Mouse (Mus musculus) forebrain, embryonic 16.5 days (tissue): Measurements from ENCODE around the gene Ajap1. TPM values are rescaled to one million over a fixed set of nuclear protein-coding genes. Genes with fewer than 3 reads are reported as not detected.
A peak's percentile ranks its signal among the peaks of the same experiment; 100 is the strongest.

ENCODE experiments used
- ATAC-seq: fragments of 200-750 bp; cut with Nextera tagmentation; 2 replicates; pipeline ENCODE4 v1.8.0; 2017; ENCODE audit warnings: mild to moderate bottlenecking, moderate library complexity
- H3K27ac ChIP-seq: fragments of 300-500 bp; sonication (generic); 2 replicates; pipeline ENCODE4 v1.5.1; 2014; ENCODE audit warnings: low read length, control low read depth
- H3K27me3 ChIP-seq: fragments of 300-500 bp; sonication (generic); replicated peaks from 2 replicates; pipeline ENCODE4 v1.6.1; 2014; ENCODE audit warnings: low read length; ENCODE audit not compliant: control insufficient read depth, insufficient read depth
- H3K36me3 ChIP-seq: fragments of 300-500 bp; sonication (generic); 2 replicates; pipeline ENCODE4 v1.6.1; 2014; ENCODE audit not compliant: control insufficient read depth, insufficient read depth
- H3K4me1 ChIP-seq: fragments of 300-500 bp; sonication (generic); replicated peaks from 2 replicates; pipeline ENCODE4 v1.6.1; 2014; ENCODE audit warnings: low read length; ENCODE audit not compliant: control insufficient read depth, insufficient read depth
- H3K4me2 ChIP-seq: fragments of 300-500 bp; sonication (generic); 2 replicates; pipeline ENCODE4 v1.6.1; 2014; ENCODE audit warnings: mild to moderate bottlenecking, low read length, control low read depth
- H3K4me3 ChIP-seq: fragments of 300-500 bp; sonication (generic); replicated peaks from 2 replicates; pipeline ENCODE4 v1.5.1; 2014; ENCODE audit warnings: mild to moderate bottlenecking, low read length, control low read depth
- H3K9ac ChIP-seq: fragments of 300-500 bp; sonication (generic); replicated peaks from 2 replicates; pipeline ENCODE4 v1.6.1; 2014; ENCODE audit warnings: low read depth, low read length, control low read depth
- H3K9me3 ChIP-seq: fragments of 300-500 bp; sonication (generic); 2 replicates; pipeline ENCODE4 v1.6.1; 2016; ENCODE audit warnings: low read length; ENCODE audit not compliant: control insufficient read depth
- WGBS: fragments of 180-500 bp; shearing (Covaris S2); extraction: QIAGEN DNeasy Blood & Tissue Kit; methylation state at CpG from one replicate; pipeline ENCODE4 v1.1.7; 2014; 5-methylcytosine and 5-hydroxymethylcytosine counted together
- polyA plus RNA-seq: library from polyadenylated mRNA; unstranded; fragments of >200 nt; fragmentation: Nextera tagmentation; extraction: Ambion mirVana; gene quantifications from 2 replicates; pipeline ENCODE4 v1.2.1, GENCODE M21; 2015

Ajap1 gene
- polyA plus RNA-seq, 1 experiment from 2014 or later, result 4.5 TPM

- Histone ChIP-seq H3K9me3 (no peaks in the 10 kb centered on the region), H3K4me2 (no peak overlapping the region), H3K27ac (no peak overlapping the region), H3K4me1 (no peaks in the 10 kb centered on the region), H3K27me3 (no peaks in the 10 kb centered on the region), H3K36me3 (no peaks in the 10 kb centered on the region), H3K9ac (no peak overlapping the region), H3K4me3 (no peak overlapping the region)
- no peak for ATAC-seq
- WGBS, result 49% methylated on average over 7 of the region's 7 CpGs
Observed at GRCm38 (mm10) chr4:153381433-153381832, 101.2 kb downstream of the Ajap1 start.

GRCm38 (mm10) chr4:153380885-153381284 lies 101.7 kb downstream of the Ajap1 start:
- no peaks in the 10 kb centered on the region for H3K36me3 ChIP-seq
- WGBS, result 59% methylated on average over 10 of the region's 10 CpGs
- no peak for ATAC-seq
- no peak overlapping the region for H3K9ac ChIP-seq
- H3K4me2 ChIP-seq, result no peak overlapping the region
- H3K27ac ChIP-seq, result no peak overlapping the region
- no peaks in the 10 kb centered on the region for H3K9me3 ChIP-seq
- H3K4me1 ChIP-seq, result no peaks in the 10 kb centered on the region
- H3K4me3 ChIP-seq, result no peak overlapping the region
- H3K27me3 ChIP-seq, result no peaks in the 10 kb centered on the region

- Histone ChIP-seq H3K36me3 (no peaks in the 10 kb centered on the region), H3K27me3 (no peaks in the 10 kb centered on the region), H3K9me3 (no peaks in the 10 kb centered on the region), H3K4me3 (no peak overlapping the region), H3K4me2 (no peak overlapping the region), H3K9ac (no peak overlapping the region), H3K27ac (no peak overlapping the region), H3K4me1 (no peaks in the 10 kb centered on the region)
- WGBS, result 20% methylated on average over 6 of the region's 6 CpGs
- ATAC-seq, result 0 out of 2 replicates have a peak, but pooled peaks have one; percentile 15
Observed at GRCm38 (mm10) chr4:153377981-153378380, 104.6 kb downstream of the Ajap1 start.

GRCm38 (mm10) chr4:153374233-153374632 lies 108.4 kb downstream of the Ajap1 start:
- no peak for ATAC-seq

GRCm38 (mm10) chr4:153373125-153373524 lies 109.5 kb downstream of the Ajap1 start:
- no peak overlapping the region for H3K27ac ChIP-seq
- no peak overlapping the region for H3K4me2 ChIP-seq
- H3K4me3 ChIP-seq, result no peak overlapping the region
- no peak for ATAC-seq
- H3K9ac ChIP-seq, result no peak overlapping the region
- WGBS, result 86% methylated on average over 14 of the region's 14 CpGs
- no peaks in the 10 kb centered on the region for H3K36me3 ChIP-seq
- H3K9me3 ChIP-seq, result no peaks in the 10 kb centered on the region
- no peaks in the 10 kb centered on the region for H3K27me3 ChIP-seq
- no peaks in the 10 kb centered on the region for H3K4me1 ChIP-seq

More at GRCm38 (mm10) chr4:153374233-153374632, 108.4 kb downstream of the Ajap1 start:
- H3K27me3 ChIP-seq, result no peaks in the 10 kb centered on the region
- no peak overlapping the region for H3K4me3 ChIP-seq
- H3K36me3 ChIP-seq, result no peaks in the 10 kb centered on the region
- no peak overlapping the region for H3K4me2 ChIP-seq
- no peak overlapping the region for H3K27ac ChIP-seq
- 77% methylated on average over 6 of the region's 6 CpGs for WGBS
- H3K4me1 ChIP-seq, result no peaks in the 10 kb centered on the region
- no peak overlapping the region for H3K9ac ChIP-seq
- H3K9me3 ChIP-seq, result no peaks in the 10 kb centered on the region

GRCm38 (mm10) chr4:153368620-153369159 lies 113.9 kb downstream of the Ajap1 start:
- H3K4me1 ChIP-seq, result no peaks in the 10 kb centered on the region
- peak; percentile 50; the same call in 1 of the 2 replicates for ATAC-seq
- no peaks in the 10 kb centered on the region for H3K36me3 ChIP-seq
- H3K4me3 ChIP-seq, result no peak overlapping the region
- no peak overlapping the region for H3K4me2 ChIP-seq
- no peak overlapping the region for H3K27ac ChIP-seq
- no peak overlapping the region for H3K9ac ChIP-seq
- H3K27me3 ChIP-seq, result no peaks in the 10 kb centered on the region
- WGBS, result 51% methylated on average over 10 of the region's 10 CpGs
- H3K9me3 ChIP-seq, result no peaks in the 10 kb centered on the region

- no peak; the same call in 1 of the 2 replicates for ATAC-seq
- Histone ChIP-seq H3K36me3 (no peaks in the 10 kb centered on the region), H3K4me1 (peaks cover 22% of the 10 kb centered on the region), H3K9ac (no peak overlapping the region), H3K4me3 (no peak overlapping the region), H3K4me2 (no peak overlapping the region), H3K27ac (no peak overlapping the region), H3K9me3 (no peaks in the 10 kb centered on the region), H3K27me3 (no peaks in the 10 kb centered on the region; the same call in 1 of the 2 replicates)
- whole genome bisulfite sequencing, result 45% methylated on average over 13 of the region's 13 CpGs
Observed at GRCm38 (mm10) chr4:153360868-153361545, 121.6 kb downstream of the Ajap1 start.

- H3K27ac ChIP-seq, result no peak overlapping the region
- WGBS, result 34% methylated on average over 7 of the region's 7 CpGs
- ATAC-seq, result peak; percentile 90
Observed at GRCm38 (mm10) chr4:153358243-153358550, 124.4 kb downstream of the Ajap1 start.

GRCm38 (mm10) chr4:153357539-153358242 lies 124.9 kb downstream of the Ajap1 start:
- Histone ChIP-seq H3K9ac (no peak overlapping the region), H3K27ac (no peak overlapping the region), H3K36me3 (no peaks in the 10 kb centered on the region), H3K4me3 (no peak overlapping the region), H3K4me2 (no peak overlapping the region), H3K4me1 (peaks cover 22% of the 10 kb centered on the region), H3K9me3 (no peaks in the 10 kb centered on the region), H3K27me3 (no peaks in the 10 kb centered on the region; the same call in 1 of the 2 replicates)
- no peak for ATAC-seq
- WGBS, result 46% methylated on average over 9 of the region's 9 CpGs

More at GRCm38 (mm10) chr4:153358243-153358550, 124.4 kb downstream of the Ajap1 start:
- H3K4me3 ChIP-seq, result no peak overlapping the region
- no peak overlapping the region for H3K4me2 ChIP-seq
- H3K4me1 ChIP-seq, result peaks cover 22% of the 10 kb centered on the region
- H3K36me3 ChIP-seq, result no peaks in the 10 kb centered on the region
- no peaks in the 10 kb centered on the region for H3K9me3 ChIP-seq
- no peaks in the 10 kb centered on the region; the same call in 1 of the 2 replicates for H3K27me3 ChIP-seq
- no peak overlapping the region for H3K9ac ChIP-seq
